Mouse (Mus musculus) cerebellum, postnatal 14 days (tissue): ENCODE results near the gene Lrrc29.
A peak's percentile ranks its signal among the peaks of the same experiment; 100 is the strongest.

Experiments
- DNase-seq, 2 experiments: peaks; one replicate each; pipeline ENCODE4 v3.0.0; 2021; ENCODE audit warnings: mixed read lengths in 2 of 2

Lrrc29 gene

GRCm38 (mm10) chr8:105289805-105290460 is 36.1 kb downstream of the Lrrc29 start, which contains the start of gene 4931428F04Rik:
4931428F04Rik (minus strand) TSS chr8:105289864.
- DNase-seq = peak; percentile 75 to 83

GRCm38 (mm10) chr8:105288958-105289732 is 36.9 kb downstream of the Lrrc29 start:
- DNase-seq = peak; percentile 99

GRCm38 (mm10) chr8:105288231-105288630 is 37.8 kb downstream of the Lrrc29 start:
- no peak for DNase-seq

- DNase-seq = no peak
Observed at GRCm38 (mm10) chr8:105286907-105287306, 39.2 kb downstream of the Lrrc29 start.

GRCm38 (mm10) chr8:105285514-105285913 is 40.6 kb downstream of the Lrrc29 start:
- DNase-seq = peak in 1 of 2 experiments; percentile 47

GRCm38 (mm10) chr8:105283074-105283473 is 43.0 kb downstream of the Lrrc29 start:
- peak; percentile 70 to 81 for DNase-seq

GRCm38 (mm10) chr8:105282239-105282638 is 43.8 kb downstream of the Lrrc29 start:
- DNase-seq = no peak

GRCm38 (mm10) chr8:105281821-105282220 is 44.3 kb downstream of the Lrrc29 start:
- no peak for DNase-seq

- DNase-seq = no peak
Observed at GRCm38 (mm10) chr8:105280567-105280966, 45.5 kb downstream of the Lrrc29 start.

GRCm38 (mm10) chr8:105278911-105279334 is 47.2 kb downstream of the Lrrc29 start:
- peak; percentile 92 to 95 for DNase-seq

- peak in 1 of 2 experiments; percentile 49 for DNase-seq
Observed at GRCm38 (mm10) chr8:105276292-105277120, 49.6 kb downstream of the Lrrc29 start.

- DNase-seq = no peak
Observed at GRCm38 (mm10) chr8:105275840-105276239, 50.2 kb downstream of the Lrrc29 start, which contains the start of gene Nol3. Nol3 (plus strand) TSS chr8:105276140.

GRCm38 (mm10) chr8:105275387-105275786 is 50.7 kb downstream of the Lrrc29 start:
- DNase-seq = no peak

- DNase-seq = no peak
Observed at GRCm38 (mm10) chr8:105270916-105271186, 55.2 kb downstream of the Lrrc29 start.

GRCm38 (mm10) chr8:105270101-105270915 is 55.8 kb downstream of the Lrrc29 start:
- DNase-seq = no peak

GRCm38 (mm10) chr8:105269461-105269947 is 56.6 kb downstream of the Lrrc29 start, which contains the start of gene Hsf4:
Hsf4 (plus strand) TSS chr8:105269801.
- no peak for DNase-seq

GRCm38 (mm10) chr8:105269075-105269458 is 57.0 kb downstream of the Lrrc29 start:
- DNase-seq = no peak

- DNase-seq = peak; percentile 72 to 74
Observed at GRCm38 (mm10) chr8:105268342-105269074, 57.6 kb downstream of the Lrrc29 start.

- no peak for DNase-seq
Observed at GRCm38 (mm10) chr8:105266775-105267174, 59.3 kb downstream of the Lrrc29 start.

GRCm38 (mm10) chr8:105265128-105265527 is 61.0 kb downstream of the Lrrc29 start:
- DNase-seq = no peak
